Mouse (Mus musculus) hindbrain, embryonic 11.5 days (tissue): ENCODE measurements at regions not wholly inside any gene's neighbourhood (a gene's known extent, or its start where the extent isn't known, plus 50 kb on each side); places are given as distances from the start of the nearest gene placed in this dataset.

Experiments used
- ATAC-seq: fragments of 200-750 bp; cut with Nextera tagmentation; 2 replicates; pipeline ENCODE4 v1.8.0; 2017; ENCODE audit warnings: mild to moderate bottlenecking, moderate TSS enrichment, moderate library complexity; ENCODE audit not compliant: low FRiP score
- DNase-seq: peaks from one replicate; pipeline ENCODE4 v3.0.0-alpha.2; 2015; ENCODE audit warnings: low spot score
- H3K27ac ChIP-seq: fragments of 300-500 bp; sonication (generic); 2 replicates; pipeline ENCODE4 v1.5.1; 2014; ENCODE audit warnings: mild to moderate bottlenecking, low read depth, low read length
- H3K27me3 ChIP-seq: fragments of 300-500 bp; sonication (generic); 2 replicates; pipeline ENCODE4 v1.6.1; 2014; ENCODE audit warnings: mild to moderate bottlenecking, low read length, moderate library complexity, mixed read lengths; ENCODE audit not compliant: control insufficient read depth, insufficient read depth
- H3K36me3 ChIP-seq: fragments of 300-500 bp; sonication (generic); 2 replicates; pipeline ENCODE4 v1.6.1; 2014; ENCODE audit warnings: mild to moderate bottlenecking, low read length, moderate library complexity, mixed read lengths; ENCODE audit not compliant: control insufficient read depth, insufficient read depth
- H3K4me1 ChIP-seq: fragments of 300-500 bp; sonication (generic); replicated peaks from 2 replicates; pipeline ENCODE4 v1.6.1; 2014; ENCODE audit warnings: low read length, mixed read lengths; ENCODE audit not compliant: control insufficient read depth, insufficient read depth
- H3K4me2 ChIP-seq: fragments of 300-500 bp; sonication (generic); replicated peaks from 2 replicates; pipeline ENCODE4 v1.6.1; 2014; ENCODE audit warnings: mild to moderate bottlenecking, low read depth, low read length
- H3K4me3 ChIP-seq: fragments of 300-500 bp; sonication (generic); 2 replicates; pipeline ENCODE4 v1.5.1; 2014; ENCODE audit warnings: low read depth, low read length
- H3K9ac ChIP-seq: fragments of 300-500 bp; sonication (generic); 2 replicates; pipeline ENCODE4 v1.6.1; 2014; ENCODE audit warnings: low read depth, low read length
- H3K9me3 ChIP-seq: fragments of 300-500 bp; sonication (generic); 2 replicates; pipeline ENCODE4 v1.6.1; 2016; ENCODE audit warnings: low read length; ENCODE audit not compliant: control insufficient read depth
- WGBS: fragments of 180-500 bp; shearing (Covaris S2); extraction: QIAGEN DNeasy Blood & Tissue Kit; methylation state at CpG from one replicate; pipeline ENCODE4 v1.1.7; 2014; 5-methylcytosine and 5-hydroxymethylcytosine counted together

DNA sequence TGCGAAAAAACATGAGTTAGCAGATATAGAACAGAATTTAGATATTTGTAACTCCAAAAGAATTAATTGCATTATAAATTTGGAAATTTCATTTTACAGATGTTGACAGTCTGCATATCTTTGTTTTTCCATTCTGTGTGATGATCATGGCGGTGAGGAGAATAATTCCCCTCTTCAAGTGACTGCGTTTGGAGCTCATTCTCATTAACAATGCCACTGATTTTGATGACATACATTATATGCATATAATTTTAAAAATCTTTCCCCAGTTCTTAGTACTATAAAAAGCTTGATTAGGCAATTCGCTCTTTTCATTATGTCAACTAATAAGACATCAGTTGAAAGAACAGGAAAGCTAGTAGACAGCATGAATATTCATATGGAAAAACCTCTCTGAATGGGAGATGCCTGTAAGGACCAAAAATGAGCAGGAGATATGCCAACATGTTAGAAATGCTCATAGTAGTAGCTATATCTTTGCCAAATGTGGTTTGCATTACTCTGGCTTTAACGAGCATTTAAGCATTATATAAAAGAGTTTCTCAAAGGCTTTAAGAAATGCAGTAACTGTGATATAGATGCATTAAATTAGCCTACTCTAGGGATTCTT lies 849.2 kb upstream of the Cldn34c4 start:
- no peak for ATAC-seq
- Histone ChIP-seq H3K36me3 (no peaks in the 10 kb centered on the region), H3K27me3 (no peaks in the 10 kb centered on the region)

DNA sequence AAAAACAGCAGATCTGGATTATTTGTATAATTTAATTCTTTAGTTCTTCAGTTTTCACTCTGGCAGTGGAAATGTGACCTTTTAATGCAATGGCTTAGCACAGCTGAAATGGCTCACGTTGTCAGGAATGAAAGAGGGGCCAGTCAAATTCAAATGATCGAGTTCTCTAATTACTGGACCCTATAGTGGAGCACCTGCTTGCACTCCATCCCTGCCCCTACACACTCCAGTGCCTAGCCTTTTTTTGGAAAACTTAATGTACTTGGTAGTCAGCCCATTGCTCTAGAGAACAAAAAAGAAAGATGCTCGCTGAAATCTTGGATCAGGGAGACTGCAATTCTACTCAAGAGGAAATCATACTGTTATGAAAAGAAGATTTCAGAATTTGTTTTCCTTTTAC lies 841.0 kb upstream of the Cldn34c4 start:
- Histone ChIP-seq H3K9ac (no peak overlapping the region), H3K4me1 (no peaks in the 10 kb centered on the region), H3K4me3 (no peak overlapping the region), H3K4me2 (no peak overlapping the region), H3K27ac (no peak overlapping the region), H3K27me3 (no peaks in the 10 kb centered on the region), H3K36me3 (no peaks in the 10 kb centered on the region), H3K9me3 (no peaks in the 10 kb centered on the region)
- DNase-seq (no peak), ATAC-seq (no peak)
- 35% methylated on average over 3 of the region's 3 CpGs for WGBS

More for the DNA sequence above, 849.2 kb upstream of the Cldn34c4 start:
- DNase-seq = no peak
- Histone ChIP-seq H3K4me1 (no peaks in the 10 kb centered on the region), H3K4me2 (no peak overlapping the region), H3K9ac (no peak overlapping the region), H3K4me3 (no peak overlapping the region), H3K27ac (no peak overlapping the region), H3K9me3 (no peaks in the 10 kb centered on the region)
- 86% methylated on average over 5 of the region's 5 CpGs for WGBS

DNA sequence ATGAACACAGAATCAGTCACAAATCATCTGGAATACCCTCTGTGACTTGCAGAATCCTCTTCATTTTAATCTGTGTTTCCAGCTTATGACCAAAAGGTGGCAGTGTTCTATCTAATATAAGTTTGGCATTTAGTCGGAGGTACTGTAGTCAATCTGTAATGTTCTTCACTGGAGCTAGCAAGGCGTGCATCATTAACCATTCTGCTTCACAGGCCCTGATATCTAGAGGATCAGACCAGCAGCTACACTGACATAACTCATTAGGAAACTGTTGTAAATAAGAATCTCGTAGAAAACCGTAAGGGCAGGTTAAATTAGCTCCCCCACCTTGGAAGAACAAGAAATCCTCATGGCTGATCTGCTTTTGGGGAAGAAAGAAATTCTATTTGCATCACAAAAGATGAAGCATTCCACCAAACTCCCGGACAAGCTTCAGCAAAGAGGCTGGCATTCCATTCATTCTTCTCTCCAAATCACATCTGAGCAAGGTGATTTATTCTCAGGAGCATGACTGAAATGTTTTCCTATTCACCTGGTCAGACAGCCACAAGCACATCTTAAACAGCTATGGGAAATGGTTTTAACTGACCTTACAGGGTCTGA lies 840.0 kb upstream of the Cldn34c4 start:
- WGBS = 16% methylated on average over 5 of the region's 5 CpGs
- Histone ChIP-seq H3K9me3 (no peaks in the 10 kb centered on the region), H3K27me3 (no peaks in the 10 kb centered on the region), H3K36me3 (no peaks in the 10 kb centered on the region), H3K4me3 (no peak overlapping the region), H3K9ac (no peak overlapping the region), H3K4me1 (no peaks in the 10 kb centered on the region), H3K4me2 (no peak overlapping the region), H3K27ac (no peak overlapping the region)
- peak; percentile 30 for DNase-seq
- ATAC-seq = peak; percentile 45; the same call in 1 of the 2 replicates
